Mouse (Mus musculus) CH12.LX (cell line): ENCODE measurements at regions not wholly inside any gene's neighbourhood (a gene's known extent, or its start where the extent isn't known, plus 50 kb on each side); places are given as distances from the start of the nearest gene placed in this dataset.
A peak's percentile ranks its signal among the peaks of the same experiment; 100 is the strongest.

Source experiments
- DNase-seq: peaks from one replicate; pipeline ENCODE4 v3.0.0-alpha.2; 2013; ENCODE audit errors: extremely low read depth
- H3K27ac ChIP-seq: 2 replicates; pipeline ENCODE4 v1.5.1; 2012; ENCODE audit warnings: low read depth, mild to moderate bottlenecking, control low read depth, moderate library complexity; ENCODE audit not compliant: insufficient read depth
- H3K27me3 ChIP-seq: replicated peaks from 2 replicates; pipeline ENCODE3; 2012; ENCODE audit warnings: inconsistent platforms
- H3K36me3 ChIP-seq, 2 experiments: replicated peaks in 1 of 2; 2 replicates each; pipeline versions ENCODE3 to v1.6.1; 2012; ENCODE audit warnings: inconsistent platforms in 1 of 2, low read length in 1 of 2, mild to moderate bottlenecking in 1 of 2, mixed read lengths in 1 of 2, moderate library complexity in 1 of 2; ENCODE audit not compliant: control insufficient read depth in 1 of 2, insufficient read depth in 1 of 2
- H3K4me1 ChIP-seq, 2 experiments: 2 replicates each; pipeline ENCODE4 v1.6.1; 2012; ENCODE audit warnings: inconsistent platforms in 1 of 2, moderate library complexity in 1 of 2; ENCODE audit not compliant: insufficient read depth in 2 of 2, control insufficient read depth in 1 of 2
- H3K4me2 ChIP-seq: 2 replicates; pipeline ENCODE4 v1.6.1; 2012; ENCODE audit warnings: low read depth, mild to moderate bottlenecking, control low read depth; ENCODE audit not compliant: poor library complexity, insufficient read depth, severe bottlenecking
- H3K4me3 ChIP-seq, 3 experiments: fragments of 150-350 bp in 1 of 3; sonication (generic) in 1 of 3; replicated peaks in 1 of 3; 2 replicates each; pipeline versions ENCODE3 to v1.5.1; 2011 to 2012; ENCODE audit warnings: low read depth in 2 of 3, low read length in 2 of 3, mild to moderate bottlenecking in 2 of 3, moderate library complexity in 2 of 3, control low read depth in 1 of 3, improper control_type of control experiment in 1 of 3, inconsistent platforms in 1 of 3, mixed read lengths in 1 of 3; ENCODE audit not compliant: poor library complexity in 1 of 3
- H3K79me2 ChIP-seq: replicated peaks from 2 replicates; pipeline ENCODE4 v1.6.1; 2012; ENCODE audit warnings: mild to moderate bottlenecking, moderate library complexity; ENCODE audit not compliant: control insufficient read depth, poor library complexity, insufficient read depth, severe bottlenecking; ENCODE audit errors: extremely low read depth
- H3K9ac ChIP-seq: 2 replicates; pipeline ENCODE4 v1.6.1; 2012; ENCODE audit warnings: low read depth, mild to moderate bottlenecking, control low read depth, moderate library complexity; ENCODE audit not compliant: insufficient read depth
- H3K9me3 ChIP-seq: replicated peaks from 2 replicates; pipeline ENCODE3; 2012; ENCODE audit warnings: low read length, inconsistent platforms, mixed read lengths
- CTCF ChIP-seq, 2 experiments: IDR thresholded peaks in 1 of 2; conservative IDR thresholded peaks in 1 of 2; 2 replicates each; pipeline ENCODE4 v1.5.1; 2011 to 2012; ENCODE audit warnings: low read depth in 2 of 2, low read length in 2 of 2, improper control_type of control experiment in 1 of 2, inconsistent platforms in 1 of 2, mild to moderate bottlenecking in 1 of 2, moderate library complexity in 1 of 2
- IRF4 ChIP-seq: IDR thresholded peaks from 2 replicates; pipeline ENCODE4 v1.6.1; 2014; ENCODE audit warnings: low read depth, mild to moderate bottlenecking, inconsistent platforms, low read length, improper control_type of control experiment
- KAT2A ChIP-seq: IDR thresholded peaks from 2 replicates; pipeline ENCODE4 v1.6.1; 2012; ENCODE audit warnings: low read length, improper control_type of control experiment, inconsistent platforms; ENCODE audit not compliant: insufficient replicate concordance
- MAX ChIP-seq: IDR thresholded peaks from 2 replicates; pipeline ENCODE4 v1.6.1; 2011; ENCODE audit warnings: low read length, improper control_type of control experiment
- MXI1 ChIP-seq: IDR thresholded peaks from 2 replicates; pipeline ENCODE4 v1.6.1; 2011; ENCODE audit warnings: mild to moderate bottlenecking, low read depth, low read length, improper control_type of control experiment
- NRF1 ChIP-seq: IDR thresholded peaks from 2 replicates; pipeline ENCODE4 v1.6.1; 2014; ENCODE audit warnings: low read depth, mild to moderate bottlenecking, inconsistent platforms, low read length, improper control_type of control experiment, moderate library complexity
- RAD21 ChIP-seq: IDR thresholded peaks from 2 replicates; pipeline ENCODE4 v1.6.1; 2011; ENCODE audit warnings: low read depth, mild to moderate bottlenecking, low read length, improper control_type of control experiment, moderate library complexity
- RCOR1 ChIP-seq: conservative IDR thresholded peaks from 2 replicates; pipeline ENCODE4 v1.6.1; 2012; ENCODE audit warnings: low read depth, mild to moderate bottlenecking, inconsistent platforms, low read length, improper control_type of control experiment
- SMC3 ChIP-seq: IDR thresholded peaks from 2 replicates; pipeline ENCODE4 v1.6.1; 2011; ENCODE audit warnings: low read depth, low read length, improper control_type of control experiment
- USF2 ChIP-seq: conservative IDR thresholded peaks from 2 replicates; pipeline ENCODE4 v1.6.1; 2011; ENCODE audit warnings: low read depth, low read length, improper control_type of control experiment
- dilution Hi-C: fragments of 300-500 bp; cut with MboI; formaldehyde crosslinking; loops from 2 replicates; pipeline ENCODE4 v1.14.3; 2020; ENCODE audit warnings: low sequenced_read_pairs; ENCODE audit not compliant: extremely low pct_unique_long_range_greater_than_20kb, extremely low pct_ligation_motif_present
- in situ Hi-C: fragments of 300-500 bp; cut with MboI; formaldehyde crosslinking; loops from 3 replicates; pipeline ENCODE4 v1.14.3; 2019; ENCODE audit warnings: low sequenced_read_pairs, low pct_ligation_motif_present, low pct_unique_long_range_greater_than_20kb, mixed read lengths

DNA sequence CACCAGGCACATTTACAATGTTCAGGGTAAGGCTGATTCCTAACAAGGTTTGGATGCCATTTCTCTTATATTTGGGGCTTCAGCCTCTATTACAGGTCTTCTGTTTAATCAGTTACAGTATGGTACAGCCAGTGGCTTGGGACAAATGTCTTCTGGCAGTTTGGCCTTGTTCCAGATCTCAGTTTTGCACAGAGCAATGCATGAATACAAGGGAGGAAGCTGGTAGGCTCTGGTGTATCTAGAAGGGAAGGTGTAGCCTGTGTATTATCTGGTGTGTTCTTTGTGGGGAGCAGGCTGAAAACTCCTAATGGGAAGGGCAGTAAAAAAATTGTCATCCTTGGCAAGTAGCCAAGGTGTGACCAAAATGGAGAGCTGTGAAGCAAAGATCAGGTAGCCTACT lies 254.2 kb downstream of the Usp25 start:
- Histone ChIP-seq H3K4me3 (no peak overlapping the region), H3K9me3 (peaks cover 12% of the 10 kb centered on the region), H3K4me2 (no peak overlapping the region), H3K27me3 (no peaks in the 10 kb centered on the region)
- in situ Hi-C loops = no loop called here
- no peak for TF ChIP-seq RAD21
- TF ChIP-seq, all 38 proteins: peak for 0
- Histone ChIP-seq H3K9ac (no peak overlapping the region), H3K36me3 (no peaks in the 10 kb centered on the region), H3K79me2 (no peaks in the 10 kb centered on the region), H3K27ac (no peak overlapping the region), H3K4me1 (no peaks in the 10 kb centered on the region)
- dilution Hi-C loops = no loop called here
- no peak for DNase-seq

GRCm38 (mm10) chr16:77252349-77252748 lies 238.8 kb downstream of the Usp25 start:
- dilution Hi-C loops = no loop called here
- TF ChIP-seq SMC3 = 0 out of 2 replicates have a peak, but pooled peaks have one; percentile 6
- TF ChIP-seq CTCF (conservative IDR thresholded peaks at IDR 0.05 in 1 of 2, IDR thresholded peaks at IDR 0.05 in 1 of 2; ENCODE audit: low read depth in 2 of 2, low read length in 2 of 2) = peak in 1 of 2 experiments; percentile 18; a peak in 2 of 4 replicates
- no peak for TF ChIP-seq NRF1
- no peak for TF ChIP-seq MXI1
- no peak for TF ChIP-seq IRF4
- DNase-seq = no peak

DNA sequence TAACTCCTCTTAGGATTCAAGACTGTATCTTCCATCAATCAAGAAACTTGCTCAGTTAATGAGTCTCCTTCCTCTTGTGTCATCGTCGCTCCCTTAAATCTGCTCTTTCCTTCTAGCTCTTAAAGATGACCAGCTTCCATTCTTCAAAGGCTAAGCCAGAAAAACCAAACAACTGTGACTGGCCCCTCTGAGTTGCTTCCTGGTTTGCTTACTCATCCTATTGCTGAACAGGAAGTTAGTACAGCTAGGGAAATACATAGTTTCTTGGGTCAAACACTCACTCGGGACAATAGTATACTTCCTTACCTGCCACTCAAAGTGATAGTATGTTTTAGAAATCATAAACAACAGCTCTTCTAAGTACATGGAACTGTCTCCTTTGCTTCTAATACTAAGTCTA lies 237.9 kb downstream of the Usp25 start:
- no peaks in the 10 kb centered on the region for H3K27me3 ChIP-seq
- H3K4me2 ChIP-seq = no peak overlapping the region
- no peak for DNase-seq
- no peak overlapping the region for H3K9ac ChIP-seq
- no peak overlapping the region for H3K4me3 ChIP-seq
- H3K36me3 ChIP-seq = no peaks in the 10 kb centered on the region
- no peak overlapping the region for H3K27ac ChIP-seq
- no peaks in the 10 kb centered on the region for H3K79me2 ChIP-seq
- peaks cover 29% of the 10 kb centered on the region for H3K9me3 ChIP-seq
- in situ Hi-C loops (no loop called here), dilution Hi-C loops (no loop called here)
- H3K4me1 ChIP-seq = no peaks in the 10 kb centered on the region
- TF ChIP-seq USF2 = no peak
- TF ChIP-seq KAT2A = no peak
- TF ChIP-seq RCOR1 = no peak
- TF ChIP-seq MAX = no peak

More at GRCm38 (mm10) chr16:77252349-77252748, 238.8 kb downstream of the Usp25 start:
- Histone ChIP-seq H3K36me3 (no peaks in the 10 kb centered on the region), H3K79me2 (no peaks in the 10 kb centered on the region), H3K27me3 (no peaks in the 10 kb centered on the region), H3K9ac (no peak overlapping the region), H3K4me2 (no peak overlapping the region), H3K27ac (no peak overlapping the region), H3K4me1 (no peaks in the 10 kb centered on the region), H3K4me3 (no peak overlapping the region), H3K9me3 (peaks cover 29% of the 10 kb centered on the region)
- in situ Hi-C loops = no loop called here
